18 mouse cellular contexts compared by ENCODE assay signal in genomic region chr2:170003666-170004065, GRCm38 (mm10).
DNase-seq lines count a peak whose midpoint lies in the region; ATAC-seq lines count a peak whose summit lies in the region.
"Had no signal": no experiment of that assay in that cellular context is flagged by ENCODE, and none has a peak within 500 bp of the region (broad histone marks: within the 10 kb centered on the region; RNA-seq: fewer than 3 reads in every experiment).

No protein-coding gene starts in this region.

- no peak overlapping the region for H3K4me3 ChIP-seq in forebrain, embryonic 13.5 days
- no peak overlapping the region for H3K4me3 ChIP-seq in forebrain, embryonic 15.5 days
- H3K4me3 ChIP-seq in lung, embryonic 15.5 days, result peak overlapping the region; percentile 31
- H3K4me3 ChIP-seq in midbrain, embryonic 12.5 days, result no peak overlapping the region
- H3K4me3 ChIP-seq in stomach, embryonic 16.5 days (replicated peaks; ENCODE audit: low read length), result peak overlapping the region; percentile 33
- H3K4me3 ChIP-seq: erythroblast, embryonic 14.5 days; heart, embryonic 12.5 days had no signal

- H3K27me3 ChIP-seq in forebrain, embryonic 13.5 days, result no peaks in the 10 kb centered on the region
- H3K27me3 ChIP-seq in forebrain, embryonic 15.5 days, result no peaks in the 10 kb centered on the region
- H3K27me3 ChIP-seq in lung, embryonic 15.5 days, result no peaks in the 10 kb centered on the region
- H3K27me3 ChIP-seq in midbrain, embryonic 12.5 days, result peaks cover 14% of the 10 kb centered on the region; the same call in 1 of the 2 replicates
- no peaks in the 10 kb centered on the region for H3K27me3 ChIP-seq in stomach, embryonic 16.5 days (ENCODE audit: control insufficient read depth, insufficient read depth, low read length)
- H3K27me3 ChIP-seq: heart, embryonic 12.5 days had no signal

- H3K4me1 ChIP-seq in forebrain, embryonic 13.5 days, result peaks cover 28% of the 10 kb centered on the region
- H3K4me1 ChIP-seq in forebrain, embryonic 15.5 days, result peaks cover 19% of the 10 kb centered on the region
- H3K4me1 ChIP-seq in lung, embryonic 15.5 days, result peaks cover 25% of the 10 kb centered on the region
- H3K4me1 ChIP-seq in midbrain, embryonic 12.5 days, result peaks cover 29% of the 10 kb centered on the region
- peaks cover 17% of the 10 kb centered on the region for H3K4me1 ChIP-seq in stomach, embryonic 16.5 days (ENCODE audit: control insufficient read depth, insufficient read depth, low read length)

- no peaks in the 10 kb centered on the region for H3K36me3 ChIP-seq in forebrain, embryonic 13.5 days (ENCODE audit: poor library complexity, severe bottlenecking)
- H3K36me3 ChIP-seq in forebrain, embryonic 15.5 days, result no peaks in the 10 kb centered on the region
- no peaks in the 10 kb centered on the region for H3K36me3 ChIP-seq in lung, embryonic 15.5 days
- H3K36me3 ChIP-seq in midbrain, embryonic 12.5 days, result no peaks in the 10 kb centered on the region
- no peaks in the 10 kb centered on the region for H3K36me3 ChIP-seq in stomach, embryonic 16.5 days (ENCODE audit: control insufficient read depth, insufficient read depth, low read length)

- H3K27ac ChIP-seq in forebrain, embryonic 13.5 days, result peak overlapping the region; percentile 37; the same call in 1 of the 2 replicates
- no peak overlapping the region for H3K27ac ChIP-seq in forebrain, embryonic 15.5 days (replicated peaks)
- H3K27ac ChIP-seq in lung, embryonic 15.5 days, result no peak overlapping the region
- peak overlapping the region; percentile 63 for H3K27ac ChIP-seq in midbrain, embryonic 12.5 days (replicated peaks)
- peak overlapping the region; percentile 16; the same call in 1 of the 2 replicates for H3K27ac ChIP-seq in stomach, embryonic 16.5 days (ENCODE audit: low read length)

- WGBS in forebrain, embryonic 13.5 days, result 51% methylated on average over 8 of the region's 8 CpGs
- WGBS in forebrain, embryonic 15.5 days, result 52% methylated on average over 8 of the region's 8 CpGs
- 65% methylated on average over 8 of the region's 8 CpGs for WGBS in lung, embryonic 15.5 days
- WGBS in midbrain, embryonic 12.5 days, result 42% methylated on average over 8 of the region's 8 CpGs
- WGBS in stomach, embryonic 16.5 days, result 71% methylated on average over 8 of the region's 8 CpGs

- H3K9ac ChIP-seq in forebrain, embryonic 13.5 days, result no peak overlapping the region
- H3K9ac ChIP-seq in forebrain, embryonic 15.5 days (replicated peaks), result no peak overlapping the region
- H3K9ac ChIP-seq in lung, embryonic 15.5 days, result no peak overlapping the region
- H3K9ac ChIP-seq in midbrain, embryonic 12.5 days (replicated peaks), result no peak overlapping the region
- H3K9ac ChIP-seq in stomach, embryonic 16.5 days (ENCODE audit: low read length), result 0 out of 2 replicates have a peak overlapping the region, but pooled peaks have one; percentile 60
- H3K9ac ChIP-seq: heart, embryonic 12.5 days had no signal

- ATAC-seq in forebrain, embryonic 13.5 days, result no peak
- no peak for ATAC-seq in forebrain, embryonic 15.5 days (replicated peaks)
- no peak for ATAC-seq in lung, embryonic 15.5 days (ENCODE audit: borderline replicate concordance, extremely low read depth, low FRiP score, low TSS enrichment)
- no peak for ATAC-seq in midbrain, embryonic 12.5 days (ENCODE audit: low FRiP score, low read depth)
- ATAC-seq in stomach, embryonic 16.5 days (ENCODE audit: insufficient read depth, low FRiP score), result no peak
- ATAC-seq in inflammation-experienced regulatory T-cells, adult 6 months, result no peak

- no peak for DNase-seq in lung, postnatal 36 days
- DNase-seq in thymus, postnatal 0 days (ENCODE audit: low spot score), result no peak
- DNase-seq: adrenal gland, postnatal 25 days; cerebellum, postnatal 14 days; heart, postnatal 36 days; kidney, adult 8-10 months; kidney, postnatal 36 days; lung, postnatal 4 days; right cerebral cortex, adult 18-20 months; thymus, adult 2 months had no signal

- no peak overlapping the region for H3K4me2 ChIP-seq in forebrain, embryonic 13.5 days
- H3K4me2 ChIP-seq in forebrain, embryonic 15.5 days (replicated peaks), result no peak overlapping the region
- peak overlapping the region; percentile 72; the same call in 1 of the 2 replicates for H3K4me2 ChIP-seq in lung, embryonic 15.5 days
- peak overlapping the region; percentile 36; the same call in 1 of the 2 replicates for H3K4me2 ChIP-seq in midbrain, embryonic 12.5 days (replicated peaks)
- peak overlapping the region; percentile 59 for H3K4me2 ChIP-seq in stomach, embryonic 16.5 days (ENCODE audit: low read depth, low read length)
- H3K4me2 ChIP-seq: heart, embryonic 12.5 days had no signal

- H3K9me3 ChIP-seq in forebrain, embryonic 13.5 days (replicated peaks), result no peaks in the 10 kb centered on the region
- H3K9me3 ChIP-seq in forebrain, embryonic 15.5 days, result no peaks in the 10 kb centered on the region
- H3K9me3 ChIP-seq in lung, embryonic 15.5 days, result no peaks in the 10 kb centered on the region
- peaks cover 4% of the 10 kb centered on the region; the same call in 1 of the 2 replicates for H3K9me3 ChIP-seq in midbrain, embryonic 12.5 days
- peaks cover 4% of the 10 kb centered on the region; the same call in 1 of the 2 replicates for H3K9me3 ChIP-seq in stomach, embryonic 16.5 days (replicated peaks; ENCODE audit: control insufficient read depth, low read length)

Comparison
In these comparisons a context has a peak if more than half of its experiments do, and no peak if none do; other contexts are left out.
1. H3K27ac ChIP-seq: peak in forebrain, embryonic 13.5 days (single experiment), midbrain, embryonic 12.5 days (single experiment) and stomach, embryonic 16.5 days (single experiment); none in forebrain, embryonic 15.5 days (single experiment) and lung, embryonic 15.5 days (single experiment).
2. H3K4me2 ChIP-seq: peak in lung, embryonic 15.5 days (single experiment), midbrain, embryonic 12.5 days (single experiment) and stomach, embryonic 16.5 days (single experiment); none in forebrain, embryonic 13.5 days (single experiment) and forebrain, embryonic 15.5 days (single experiment).
3. H3K4me3 ChIP-seq: peak in lung, embryonic 15.5 days (single experiment) and stomach, embryonic 16.5 days (single experiment); none in forebrain, embryonic 13.5 days (single experiment), forebrain, embryonic 15.5 days (single experiment) and midbrain, embryonic 12.5 days (single experiment).